Mouse (Mus musculus) hindbrain, embryonic 15.5 days (tissue): ENCODE measurements around the gene Zcchc17. TPM values are rescaled to one million over a fixed set of nuclear protein-coding genes. Genes with fewer than 3 reads are reported as not detected.

Source experiments
- ATAC-seq: fragments of 200-750 bp; cut with Nextera tagmentation; 2 replicates; pipeline ENCODE4 v1.8.0; 2017; ENCODE audit warnings: low read depth, moderate number of reproducible peaks, moderate TSS enrichment; ENCODE audit not compliant: low FRiP score
- H3K27ac ChIP-seq: fragments of 300-500 bp; sonication (generic); replicated peaks from 2 replicates; pipeline ENCODE4 v1.5.1; 2015; ENCODE audit warnings: mild to moderate bottlenecking, inconsistent platforms
- H3K27me3 ChIP-seq: fragments of 300-500 bp; sonication (generic); 2 replicates; pipeline ENCODE4 v1.6.1; 2015; ENCODE audit warnings: control low read depth, inconsistent platforms
- H3K36me3 ChIP-seq: fragments of 300-500 bp; sonication (generic); 2 replicates; pipeline ENCODE4 v1.6.1; 2015; ENCODE audit warnings: control low read depth, inconsistent platforms
- H3K4me1 ChIP-seq: fragments of 300-500 bp; sonication (generic); replicated peaks from 2 replicates; pipeline ENCODE4 v1.6.1; 2015; ENCODE audit warnings: control low read depth, inconsistent platforms
- H3K4me2 ChIP-seq: fragments of 300-500 bp; sonication (generic); 2 replicates; pipeline ENCODE4 v1.6.1; 2015; ENCODE audit warnings: moderate library complexity, mild to moderate bottlenecking, inconsistent platforms
- H3K4me3 ChIP-seq: fragments of 300-500 bp; sonication (generic); 2 replicates; pipeline ENCODE4 v1.5.1; 2015; ENCODE audit warnings: mild to moderate bottlenecking, inconsistent platforms
- H3K9ac ChIP-seq: fragments of 300-500 bp; sonication (generic); 2 replicates; pipeline ENCODE4 v1.6.1; 2015; ENCODE audit warnings: inconsistent platforms
- H3K9me3 ChIP-seq: fragments of 300-500 bp; sonication (generic); 2 replicates; pipeline ENCODE4 v1.6.1; 2016; ENCODE audit warnings: control low read depth, inconsistent platforms
- WGBS: fragments of 180-500 bp; shearing (Covaris S2); methylation state at CpG from one replicate; pipeline ENCODE4 v1.1.7; 2015; 5-methylcytosine and 5-hydroxymethylcytosine counted together
- polyA plus RNA-seq: library from polyadenylated mRNA; unstranded; fragments of >200 nt; fragmentation: Nextera tagmentation; extraction: Ambion mirVana; gene quantifications from 2 replicates; pipeline ENCODE4 v1.2.1, GENCODE M21; 2015

Gene Zcchc17
- 84.2 and 85.5 TPM in 2 replicates for polyA plus RNA-seq

DNA sequence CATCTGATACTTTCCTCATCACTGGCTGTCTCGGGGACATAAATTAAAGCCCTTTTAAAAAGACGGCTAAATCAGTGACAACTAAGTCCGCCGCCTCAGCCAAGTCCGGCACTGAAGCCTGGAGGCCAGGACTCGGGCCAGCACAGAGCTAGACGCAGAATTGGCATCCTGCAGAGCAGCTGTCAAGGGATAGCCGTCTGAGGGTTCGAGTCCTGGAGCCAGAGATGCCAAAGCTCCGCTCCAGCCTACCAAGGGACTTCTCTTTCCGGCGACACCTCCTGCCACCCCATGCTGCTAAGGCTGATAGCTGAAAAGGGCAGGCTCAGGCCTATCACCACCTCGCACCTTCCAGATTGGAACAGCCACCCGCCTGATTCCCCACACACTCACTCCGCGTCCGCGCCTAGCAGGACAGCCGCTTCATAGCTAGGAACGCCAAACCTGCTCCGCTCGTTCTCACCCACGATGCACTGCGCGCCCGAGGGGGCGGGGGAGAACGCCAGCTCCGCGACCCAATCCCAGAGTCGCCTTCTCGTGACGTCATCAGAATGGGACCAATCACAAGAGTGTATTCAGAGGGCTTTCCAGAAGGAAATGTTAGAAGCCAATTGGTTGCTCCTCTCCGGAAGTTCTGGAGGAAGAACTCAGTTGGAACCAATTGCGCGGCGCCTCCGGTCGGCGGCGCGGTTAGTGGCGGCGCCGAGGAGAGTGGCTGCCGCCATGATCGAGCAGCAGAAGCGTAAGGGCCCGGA, at the start of gene Zcchc17, which contains the start of gene Snrnp40:
Gene Zcchc17 (minus strand): TSS at position 458 of the 752 bp plus-strand sequence.
Gene Snrnp40 (plus strand): TSS at position 647 of the 752 bp plus-strand sequence.
- Histone ChIP-seq H3K4me2 (peak within 1 kb of the TSS; percentile 81), H3K4me1 (peaks cover 27% of the 10 kb centered on the region), H3K27ac (peak within 1 kb of the TSS; percentile 85), H3K9me3 (no peaks in the 10 kb centered on the region), H3K27me3 (no peaks in the 10 kb centered on the region), H3K36me3 (peaks cover 14% of the 10 kb centered on the region), H3K9ac (peak within 1 kb of the TSS; percentile 93), H3K4me3 (peak within 1 kb of the TSS; percentile 81)
- peak; percentile 99 for ATAC-seq
- WGBS: under 1% methylated on average over 49 of the region's 49 CpGs

DNA sequence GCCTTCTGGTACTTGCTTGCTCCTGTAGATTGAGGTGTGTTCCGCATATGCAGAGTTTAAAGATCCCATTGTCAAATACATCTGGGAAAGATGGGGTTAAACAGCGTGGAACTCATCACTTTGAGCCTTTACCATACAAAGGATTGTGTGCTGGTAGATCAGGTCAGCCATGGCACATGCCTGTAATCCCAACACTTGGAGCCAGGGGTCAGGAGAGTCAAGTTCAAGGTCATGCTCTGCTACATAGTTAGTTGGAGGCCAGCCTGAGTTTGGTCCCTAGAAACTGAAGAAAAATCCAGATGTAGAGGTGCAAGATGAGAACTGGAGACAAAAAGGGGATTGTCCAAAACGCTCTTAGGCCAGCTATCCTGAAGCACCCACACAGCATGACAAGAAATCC, 31.5 kb upstream of the Zcchc17 start:
- WGBS: 67% methylated on average over 3 of the region's 3 CpGs
- Histone ChIP-seq H3K27me3 (no peaks in the 10 kb centered on the region), H3K36me3 (peaks cover 29% of the 10 kb centered on the region), H3K9me3 (no peaks in the 10 kb centered on the region), H3K4me2 (no peak overlapping the region), H3K9ac (no peak overlapping the region), H3K27ac (no peak overlapping the region), H3K4me3 (no peak overlapping the region), H3K4me1 (peaks cover 3% of the 10 kb centered on the region; the same call in 1 of the 2 replicates)
- ATAC-seq: no peak

DNA sequence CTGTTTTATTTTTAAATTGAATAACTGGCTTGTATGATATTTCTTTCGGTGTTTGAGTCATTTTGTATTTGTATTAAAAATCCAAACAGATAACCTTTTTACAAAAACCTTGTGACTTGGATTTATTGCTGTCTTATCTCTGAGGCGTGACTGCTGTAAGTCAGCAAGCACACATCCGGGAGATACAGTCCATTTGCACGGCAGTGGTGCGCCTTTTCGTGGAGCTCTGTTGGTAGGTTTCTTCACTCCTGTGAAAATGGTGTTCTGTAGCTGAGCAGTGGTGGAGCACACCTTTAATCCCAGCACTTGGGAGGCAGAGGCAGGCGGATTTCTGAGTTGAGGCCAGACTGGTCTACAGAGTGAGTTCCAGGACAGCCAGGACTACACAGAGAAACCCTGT, 30.2 kb upstream of the Zcchc17 start:
- Histone ChIP-seq H3K4me3 (no peak overlapping the region), H3K9me3 (no peaks in the 10 kb centered on the region), H3K27ac (no peak overlapping the region), H3K36me3 (peaks cover 32% of the 10 kb centered on the region), H3K4me1 (peaks cover 3% of the 10 kb centered on the region; the same call in 1 of the 2 replicates), H3K9ac (no peak overlapping the region), H3K4me2 (no peak overlapping the region), H3K27me3 (no peaks in the 10 kb centered on the region)
- 91% methylated on average over 7 of the region's 7 CpGs for WGBS
- ATAC-seq: no peak

DNA sequence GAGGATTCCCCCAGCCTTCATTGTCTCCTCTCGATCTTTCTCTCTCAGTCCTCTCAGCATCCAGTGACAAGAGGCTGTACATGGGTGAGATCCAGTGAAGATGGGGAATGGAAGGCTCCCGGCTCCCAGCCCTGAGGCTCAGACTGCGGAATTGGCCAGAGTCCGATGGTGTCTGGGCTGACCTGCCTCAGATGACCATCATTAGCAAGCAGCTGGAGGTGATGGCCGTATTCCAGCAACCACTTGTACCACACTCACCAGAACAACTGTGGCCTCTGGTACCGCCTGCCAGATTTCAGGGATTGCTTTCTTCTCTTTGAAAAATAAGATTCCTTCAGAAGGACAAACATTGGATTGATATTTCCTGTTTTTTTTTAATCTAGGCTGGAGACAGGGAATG, 29.8 kb upstream of the Zcchc17 start:
- no peak overlapping the region for H3K4me3 ChIP-seq
- 60% methylated on average over 6 of the region's 6 CpGs for WGBS
- no peaks in the 10 kb centered on the region for H3K9me3 ChIP-seq
- peaks cover 36% of the 10 kb centered on the region for H3K36me3 ChIP-seq
- H3K4me2 ChIP-seq: no peak overlapping the region
- H3K9ac ChIP-seq: no peak overlapping the region
- ATAC-seq: no peak
- H3K4me1 ChIP-seq: peaks cover 3% of the 10 kb centered on the region; the same call in 1 of the 2 replicates
- H3K27ac ChIP-seq: no peak overlapping the region
- no peaks in the 10 kb centered on the region for H3K27me3 ChIP-seq

DNA sequence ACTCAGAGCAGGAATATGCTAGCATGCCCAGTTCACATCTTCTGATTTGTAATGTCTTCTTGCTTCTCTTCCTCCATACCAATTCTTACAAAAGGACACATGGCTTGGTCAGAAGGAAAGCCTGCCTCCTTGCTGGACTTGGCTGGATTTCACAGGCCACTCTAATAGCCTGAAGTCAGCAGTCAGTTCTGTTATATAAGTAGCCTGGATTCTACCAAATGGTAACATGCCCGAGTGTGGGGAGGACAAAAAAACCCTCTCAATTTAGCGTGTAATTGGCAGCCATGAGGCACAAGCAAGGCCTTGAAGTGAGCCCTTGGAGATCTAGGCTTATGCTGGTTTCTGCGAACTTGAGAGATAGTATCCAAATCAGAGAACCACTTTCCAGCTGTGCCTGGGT, 27.5 kb upstream of the Zcchc17 start:
- Histone ChIP-seq H3K36me3 (peaks cover 54% of the 10 kb centered on the region), H3K4me3 (no peak overlapping the region), H3K9ac (no peak overlapping the region), H3K9me3 (no peaks in the 10 kb centered on the region), H3K27ac (no peak overlapping the region), H3K27me3 (no peaks in the 10 kb centered on the region), H3K4me1 (peaks cover 3% of the 10 kb centered on the region; the same call in 1 of the 2 replicates), H3K4me2 (no peak overlapping the region)
- WGBS: 67% methylated on average over 3 of the region's 3 CpGs
- no peak for ATAC-seq

DNA sequence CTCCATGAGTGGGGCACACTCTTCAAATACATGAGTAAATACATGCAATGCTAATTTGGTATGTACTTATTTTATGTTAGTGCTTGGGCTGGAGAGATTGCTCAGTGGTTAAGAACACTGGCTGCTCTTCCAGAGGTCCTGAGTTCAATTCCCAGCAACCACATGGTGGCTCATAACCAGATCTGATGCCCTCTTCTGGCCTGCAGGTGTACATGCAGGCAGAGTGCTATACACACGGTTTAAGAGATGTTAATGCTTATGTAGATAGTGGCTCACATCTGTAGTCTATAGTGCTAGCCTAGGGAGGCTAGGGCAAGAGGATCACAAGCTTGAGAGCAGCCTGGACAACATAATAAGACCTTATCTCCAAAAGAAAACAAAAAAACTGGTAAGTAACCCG, 20.7 kb upstream of the Zcchc17 start:
- Histone ChIP-seq H3K9ac (no peak overlapping the region), H3K4me1 (no peaks in the 10 kb centered on the region), H3K4me2 (no peak overlapping the region), H3K36me3 (peaks cover 66% of the 10 kb centered on the region), H3K9me3 (no peaks in the 10 kb centered on the region), H3K27me3 (no peaks in the 10 kb centered on the region), H3K27ac (no peak overlapping the region), H3K4me3 (no peak overlapping the region)
- no peak for ATAC-seq
- WGBS: 92% methylated on average over 2 of the region's 2 CpGs

DNA sequence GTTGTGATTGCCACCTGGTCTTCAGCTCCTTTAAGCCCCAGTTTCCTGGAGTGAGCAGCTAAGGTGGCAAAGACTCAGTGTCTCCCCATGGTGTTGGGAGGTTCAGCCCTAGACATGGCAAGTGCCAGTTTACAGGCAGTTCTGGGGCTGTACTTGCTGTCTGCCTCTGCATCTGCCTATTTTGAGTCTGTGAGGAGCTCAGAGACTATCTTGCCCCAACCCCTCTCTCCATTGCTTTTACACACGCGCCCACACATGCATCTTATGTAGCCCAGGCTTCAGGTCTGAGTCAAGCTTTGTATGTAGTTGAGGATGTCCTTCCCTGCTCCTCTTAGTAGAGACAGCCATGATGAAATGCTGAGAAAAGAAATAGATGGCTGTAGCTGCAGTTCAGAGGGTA, 19.4 kb upstream of the Zcchc17 start:
- H3K9me3 ChIP-seq: no peaks in the 10 kb centered on the region
- ATAC-seq: no peak
- no peak overlapping the region for H3K9ac ChIP-seq
- no peaks in the 10 kb centered on the region for H3K27me3 ChIP-seq
- H3K4me3 ChIP-seq: no peak overlapping the region
- peaks cover 66% of the 10 kb centered on the region for H3K36me3 ChIP-seq
- 98% methylated on average over 2 of the region's 2 CpGs for WGBS
- no peaks in the 10 kb centered on the region for H3K4me1 ChIP-seq
- no peak overlapping the region for H3K4me2 ChIP-seq
- H3K27ac ChIP-seq: no peak overlapping the region

DNA sequence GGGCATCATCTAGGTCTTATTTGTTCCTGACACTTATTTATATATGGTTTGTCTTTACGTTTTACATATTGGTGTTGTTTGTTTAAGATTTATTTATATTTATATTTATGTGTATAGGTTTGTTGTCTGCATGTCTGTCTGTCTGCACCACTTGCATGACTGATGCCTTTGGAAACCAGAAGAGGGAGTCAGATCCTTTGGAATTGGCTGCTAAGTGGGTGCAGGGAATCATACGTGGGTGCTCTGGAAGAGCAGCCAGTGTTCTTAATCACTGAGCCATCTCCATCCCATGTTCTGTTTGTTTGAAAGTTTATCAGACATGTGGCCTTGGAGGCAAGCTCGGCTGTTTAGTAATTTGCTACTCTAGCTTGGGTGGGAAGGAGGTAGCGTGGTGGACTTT, 17.8 kb upstream of the Zcchc17 start:
- Histone ChIP-seq H3K27ac (no peak overlapping the region), H3K27me3 (no peaks in the 10 kb centered on the region), H3K4me1 (no peaks in the 10 kb centered on the region), H3K9me3 (no peaks in the 10 kb centered on the region), H3K4me2 (no peak overlapping the region), H3K36me3 (peaks cover 56% of the 10 kb centered on the region), H3K4me3 (no peak overlapping the region), H3K9ac (no peak overlapping the region)
- ATAC-seq: no peak
- WGBS: 87% methylated on average over 4 of the region's 4 CpGs

DNA sequence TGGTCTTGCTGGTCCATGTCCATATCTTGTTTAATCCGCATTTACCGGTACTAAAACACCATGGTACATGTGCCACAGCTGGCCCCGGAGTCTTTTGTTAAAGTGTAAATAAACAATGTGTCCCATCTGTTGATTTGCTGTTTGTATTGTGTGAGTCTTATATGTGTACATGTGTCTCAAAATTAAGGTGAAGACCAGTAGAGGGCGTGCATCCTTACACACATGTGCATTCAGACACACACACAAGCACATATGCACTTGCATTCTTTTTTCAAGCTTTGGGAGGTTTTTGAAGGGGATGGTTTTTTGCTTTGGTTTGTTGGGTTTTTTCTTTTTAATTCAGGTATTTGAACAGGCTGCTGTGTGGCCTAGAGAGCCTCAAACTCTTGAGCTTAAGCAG, 16.9 kb upstream of the Zcchc17 start:
- H3K4me1 ChIP-seq: no peaks in the 10 kb centered on the region
- no peak for ATAC-seq

DNA sequence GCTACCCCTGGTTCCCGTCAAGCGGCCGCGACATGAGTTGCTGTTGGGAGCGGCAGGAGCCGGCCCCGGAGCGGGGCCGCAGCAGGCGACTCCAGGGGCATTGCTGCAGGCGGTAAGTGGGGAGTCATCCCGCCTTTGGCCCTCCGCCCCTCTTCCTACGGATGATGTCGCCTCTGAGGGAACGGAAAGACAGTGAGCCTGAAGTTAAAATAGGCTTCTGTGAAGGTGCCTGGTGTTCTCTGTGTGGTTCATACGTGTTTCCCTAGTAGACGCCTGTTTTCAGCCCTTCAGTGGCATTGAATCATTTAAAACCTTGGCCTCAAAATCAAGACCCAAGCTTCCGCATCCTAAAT, 471 bp upstream of the Zcchc17 start:
- Histone ChIP-seq H3K9ac (peak overlapping the region; percentile 93), H3K36me3 (peaks cover 20% of the 10 kb centered on the region), H3K27me3 (no peaks in the 10 kb centered on the region), H3K4me2 (peak overlapping the region; percentile 79), H3K4me1 (peaks cover 27% of the 10 kb centered on the region), H3K4me3 (peak overlapping the region; percentile 81), H3K27ac (peak overlapping the region; percentile 85), H3K9me3 (no peaks in the 10 kb centered on the region)
- ATAC-seq: no peak
- under 1% methylated on average over 19 of the region's 19 CpGs for WGBS

More for the DNA sequence above, 16.9 kb upstream of the Zcchc17 start:
- no peaks in the 10 kb centered on the region for H3K9me3 ChIP-seq
- H3K27ac ChIP-seq: no peak overlapping the region
- H3K36me3 ChIP-seq: peaks cover 56% of the 10 kb centered on the region
- no peak overlapping the region for H3K9ac ChIP-seq
- WGBS: 87% methylated on average over 4 of the region's 4 CpGs
- no peak overlapping the region for H3K4me2 ChIP-seq
- H3K4me3 ChIP-seq: no peak overlapping the region
- no peaks in the 10 kb centered on the region for H3K27me3 ChIP-seq

DNA sequence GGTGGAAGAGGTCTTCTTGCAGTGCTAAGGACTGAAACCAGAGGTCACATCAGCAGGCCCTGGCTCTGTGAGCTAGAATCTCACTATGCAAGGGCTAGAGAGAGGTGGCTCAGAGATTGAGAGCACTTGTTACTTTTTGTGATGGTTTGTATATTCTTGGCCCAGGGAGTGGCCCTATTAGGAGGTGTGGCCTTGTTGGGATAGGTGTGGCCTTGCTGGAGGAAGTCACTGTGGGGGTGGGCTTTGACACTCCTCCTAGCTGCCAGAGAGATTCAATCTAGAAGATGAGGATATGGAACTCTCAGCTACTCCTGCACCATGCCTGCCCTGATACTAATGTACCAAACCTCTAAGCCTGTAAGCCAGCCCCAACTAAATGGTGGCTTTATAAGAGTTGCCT, 1.8 kb downstream of the Zcchc17 start:
- H3K4me1 ChIP-seq: peaks cover 27% of the 10 kb centered on the region
- no peaks in the 10 kb centered on the region for H3K9me3 ChIP-seq
- no peak overlapping the region for H3K9ac ChIP-seq
- H3K36me3 ChIP-seq: peaks cover 8% of the 10 kb centered on the region
- no peak overlapping the region for H3K27ac ChIP-seq
- H3K4me3 ChIP-seq: no peak overlapping the region
- no peaks in the 10 kb centered on the region for H3K27me3 ChIP-seq
- ATAC-seq: no peak
- H3K4me2 ChIP-seq: no peak overlapping the region

DNA sequence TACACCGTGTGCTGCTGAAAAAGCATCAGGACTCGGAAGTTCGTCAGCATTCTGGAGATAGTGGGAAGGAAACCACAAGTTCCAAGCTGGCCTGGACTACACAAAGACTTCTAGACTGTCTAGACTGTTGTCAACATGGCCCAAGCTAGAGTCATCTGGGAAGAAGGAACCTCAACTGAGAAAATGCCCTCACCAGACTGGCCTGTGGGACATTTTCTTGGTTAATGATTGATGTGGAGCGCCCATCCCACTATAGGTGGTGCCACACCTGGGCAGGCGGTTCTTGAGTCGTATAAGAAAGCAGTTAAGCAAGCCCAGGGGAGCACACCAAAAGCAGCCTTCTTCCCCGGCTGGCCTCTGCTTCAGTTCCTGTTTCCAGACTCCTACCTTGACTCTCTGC, 7.2 kb downstream of the Zcchc17 start:
- Histone ChIP-seq H3K4me1 (no peaks in the 10 kb centered on the region), H3K4me2 (no peak overlapping the region), H3K27me3 (no peaks in the 10 kb centered on the region), H3K27ac (no peak overlapping the region), H3K9ac (no peak overlapping the region), H3K4me3 (no peak overlapping the region), H3K36me3 (peaks cover 29% of the 10 kb centered on the region), H3K9me3 (no peaks in the 10 kb centered on the region)
- 96% methylated on average over 7 of the region's 7 CpGs for WGBS
- no peak for ATAC-seq
